In genomic region chr3:103001595-103001994, GRCm38 (mm10) we compare ENCODE assay signal across 47 mouse cellular contexts. TPM values are rescaled to one million over a fixed set of nuclear protein-coding genes. Genes with fewer than 3 reads are reported as not detected.
"Had no signal": no experiment of that assay in that cellular context is flagged by ENCODE, and none has a peak within 500 bp of the region (broad histone marks: within the 10 kb centered on the region; RNA-seq: fewer than 3 reads in every experiment).

No protein-coding gene starts in this region.

- DNase-seq: heart, postnatal 10 days; heart, postnatal 14 days; heart, postnatal 4 days; kidney, adult 11 months; kidney, adult 18-20 months; kidney, adult 2 months; kidney, adult 8-10 months; kidney, adult 9 months; kidney, postnatal 10 days; kidney, postnatal 14 days; kidney, postnatal 25 days; kidney, postnatal 36 days; kidney, postnatal 4 days; layer of hippocampus, adult 9-11 months; layer of hippocampus, postnatal 36 days had no signal

- H3K9me3 ChIP-seq: heart, embryonic 12.5 days; heart, embryonic 15.5 days; hindbrain, embryonic 15.5 days; intestine, embryonic 15.5 days; kidney, embryonic 15.5 days had no signal

- H3K4me2 ChIP-seq: heart, embryonic 12.5 days; heart, embryonic 13.5 days; heart, embryonic 15.5 days; hindbrain, embryonic 12.5 days; hindbrain, embryonic 13.5 days; hindbrain, embryonic 14.5 days; hindbrain, embryonic 15.5 days; intestine, embryonic 15.5 days; kidney, embryonic 15.5 days had no signal

- H3K27me3 ChIP-seq: heart, embryonic 12.5 days; heart, embryonic 13.5 days; heart, embryonic 15.5 days; hindbrain, embryonic 12.5 days; hindbrain, embryonic 13.5 days; hindbrain, embryonic 15.5 days; intestine, embryonic 15.5 days; kidney, embryonic 15.5 days had no signal

- H3K4me3 ChIP-seq: heart, embryonic 12.5 days; heart, embryonic 13.5 days; heart, embryonic 15.5 days; hindbrain, embryonic 10.5 days; hindbrain, embryonic 12.5 days; hindbrain, embryonic 13.5 days; hindbrain, embryonic 15.5 days; intestine, embryonic 15.5 days; kidney, embryonic 15.5 days; layer of hippocampus, adult 2 months; left cerebral cortex, adult 2 months had no signal

- ATAC-seq: hindbrain, embryonic 16.5 days; hindbrain, postnatal 0 days; inflammation-experienced regulatory T-cells, adult 6 months; intestine, embryonic 15.5 days; intestine, embryonic 16.5 days; intestine, postnatal 0 days had no signal

- H3K9ac ChIP-seq: heart, embryonic 12.5 days; heart, embryonic 13.5 days; heart, embryonic 15.5 days; hindbrain, embryonic 12.5 days; hindbrain, embryonic 13.5 days; hindbrain, embryonic 14.5 days; hindbrain, embryonic 15.5 days; intestine, embryonic 15.5 days; kidney, embryonic 15.5 days had no signal

- H3K27ac ChIP-seq: heart, embryonic 13.5 days; heart, embryonic 15.5 days; hindbrain, embryonic 10.5 days; hindbrain, embryonic 12.5 days; hindbrain, embryonic 13.5 days; hindbrain, embryonic 14.5 days; hindbrain, embryonic 15.5 days; hindbrain, postnatal 0 days; intestine, embryonic 15.5 days; kidney, embryonic 15.5 days; kidney, postnatal 0 days; layer of hippocampus, adult 2 months; left cerebral cortex, adult 2 months had no signal

RNA-seq across cellular contexts. Expression of gene Nr1h5, which starts 37.7 kb away (rescaled TPM):
- total RNA-seq: heart, postnatal 10 days; heart, postnatal 25 days; heart, postnatal 4 days; hematopoietic stem cell, adult 5-6 weeks; hindbrain, postnatal 0 days; layer of hippocampus, adult 18-20 months; layer of hippocampus, adult 2 months; layer of hippocampus, adult 8-10 months; layer of hippocampus, postnatal 10 days; layer of hippocampus, postnatal 14 days; layer of hippocampus, postnatal 25 days; layer of hippocampus, postnatal 36 days; left cerebral cortex, adult 18-20 months; left cerebral cortex, adult 2 months; left cerebral cortex, adult 8-10 months had no signal
- polyA plus RNA-seq: heart, embryonic 14.5 days; hindbrain, embryonic 10.5 days; hindbrain, embryonic 11.5 days; hindbrain, embryonic 12.5 days; hindbrain, embryonic 15.5 days; hindbrain, postnatal 0 days; inflammation-experienced regulatory T-cells, adult 6 months; intestine, embryonic 14.5 days; intestine, postnatal 0 days; kidney, embryonic 14.5 days; kidney, postnatal 0 days; large intestine, adult 2 months had no signal
